In genomic region chr11:68946806-68947440, GRCm38 (mm10) we compare ENCODE assay signal across 8 mouse cellular contexts. TPM values are rescaled to one million over a fixed set of nuclear protein-coding genes. Genes with fewer than 3 reads are reported as not detected.
A peak's percentile ranks its signal among the peaks of the same experiment; 100 is the strongest.
DNase-seq lines count a peak whose midpoint lies in the region; ATAC-seq and TF ChIP-seq lines count a peak whose summit lies in the region.

No protein-coding gene starts in this region.

- peak overlapping the region; percentile 17; the same call in 1 of the 2 replicates for H3K4me3 ChIP-seq in kidney, embryonic 16.5 days (ENCODE audit: low read length)
- peak overlapping the region; percentile 53 for H3K4me3 ChIP-seq in cortical plate, adult 2 months (ENCODE audit: insufficient read depth, low read length)
- H3K4me3 ChIP-seq in hindbrain, postnatal 0 days (ENCODE audit: low read length): peak overlapping the region; percentile 34
- H3K4me3 ChIP-seq in neural tube, embryonic 15.5 days (replicated peaks): peak overlapping the region; percentile 43

- peaks cover 7% of the 10 kb centered on the region; the same call in 1 of the 2 replicates for H3K27me3 ChIP-seq in kidney, embryonic 16.5 days (ENCODE audit: insufficient read depth, low read length)
- no peaks in the 10 kb centered on the region for H3K27me3 ChIP-seq in hindbrain, postnatal 0 days (ENCODE audit: insufficient read depth, low read length)
- peaks cover 9% of the 10 kb centered on the region; the same call in 1 of the 2 replicates for H3K27me3 ChIP-seq in neural tube, embryonic 15.5 days (replicated peaks)

- peak overlapping the region; percentile 43 for H3K4me2 ChIP-seq in kidney, embryonic 16.5 days (replicated peaks; ENCODE audit: low read depth, low read length)
- H3K4me2 ChIP-seq in hindbrain, postnatal 0 days (ENCODE audit: low read depth, low read length): peak overlapping the region; percentile 58
- peak overlapping the region; percentile 57 for H3K4me2 ChIP-seq in neural tube, embryonic 15.5 days

- H3K27ac ChIP-seq in kidney, embryonic 16.5 days (ENCODE audit: low read length): no peak overlapping the region
- H3K27ac ChIP-seq in cortical plate, adult 2 months (ENCODE audit: insufficient read depth, low read length): peak overlapping the region; percentile 73
- H3K27ac ChIP-seq in hindbrain, postnatal 0 days: peak overlapping the region; percentile 86
- peak overlapping the region; percentile 85 for H3K27ac ChIP-seq in neural tube, embryonic 15.5 days (replicated peaks)

- no peak for DNase-seq in kidney, postnatal 4 days
- DNase-seq in hindbrain, postnatal 0 days (ENCODE audit: low spot score): peak; percentile 43
- DNase-seq in urinary bladder, adult 18-20 months (ENCODE audit: low spot score in 2 of 2): no peak
- DNase-seq in urinary bladder, postnatal 25 days (ENCODE audit: low spot score): no peak

- H3K36me3 ChIP-seq in kidney, embryonic 16.5 days (ENCODE audit: insufficient read depth, low read length): no peaks in the 10 kb centered on the region
- H3K36me3 ChIP-seq in hindbrain, postnatal 0 days (ENCODE audit: insufficient read depth, low read length): no peaks in the 10 kb centered on the region
- H3K36me3 ChIP-seq in neural tube, embryonic 15.5 days: peaks cover 8% of the 10 kb centered on the region; the same call in 1 of the 2 replicates

- H3K4me1 ChIP-seq in kidney, embryonic 16.5 days (ENCODE audit: insufficient read depth, low read length): peaks cover 2% of the 10 kb centered on the region; the same call in 1 of the 2 replicates
- H3K4me1 ChIP-seq in cortical plate, adult 2 months (ENCODE audit: control insufficient read depth, insufficient read depth, low read length): 0 out of 2 replicates have a peak, but pooled peaks cover 2% of the 10 kb centered on the region
- no peaks in the 10 kb centered on the region for H3K4me1 ChIP-seq in hindbrain, postnatal 0 days (ENCODE audit: insufficient read depth, low read length)
- peaks cover 21% of the 10 kb centered on the region for H3K4me1 ChIP-seq in neural tube, embryonic 15.5 days

- H3K9ac ChIP-seq in kidney, embryonic 16.5 days (replicated peaks; ENCODE audit: low read length): no peak overlapping the region
- H3K9ac ChIP-seq in hindbrain, postnatal 0 days (replicated peaks; ENCODE audit: low read length): peak overlapping the region; percentile 49
- peak overlapping the region; percentile 60 for H3K9ac ChIP-seq in neural tube, embryonic 15.5 days (replicated peaks)

- WGBS in kidney, embryonic 16.5 days: 19% methylated on average over 14 of the region's 16 CpGs
- 6% methylated on average over 16 of the region's 16 CpGs for WGBS in hindbrain, postnatal 0 days
- 11% methylated on average over 16 of the region's 16 CpGs for WGBS in neural tube, embryonic 15.5 days

- no peak for TF ChIP-seq CTCF in cortical plate, adult 2 months (IDR thresholded peaks at IDR 0.05; ENCODE audit: extremely low read depth, insufficient read depth, low read length)
- TF ChIP-seq CTCF in hindbrain, postnatal 0 days (IDR thresholded peaks at IDR 0.05; ENCODE audit: low read depth): no peak

- 0 out of 2 replicates have a peak, but pooled peaks have one; percentile 21 for ATAC-seq in kidney, embryonic 16.5 days (ENCODE audit: low FRiP score, low TSS enrichment)
- peak; percentile 66 for ATAC-seq in hindbrain, postnatal 0 days
- peak; percentile 77 for ATAC-seq in neural tube, embryonic 15.5 days (ENCODE audit: low FRiP score)
- no peak for ATAC-seq in megakaryocyte progenitor cell, adult 5-6 weeks (replicated peaks; ENCODE audit: poor library complexity)

- TF ChIP-seq POLR2A in cortical plate, adult 2 months (IDR thresholded peaks at IDR 0.05; ENCODE audit: extremely low read depth, insufficient read depth, low read length): no peak

- H3K9me3 ChIP-seq in kidney, embryonic 16.5 days (ENCODE audit: low read length): no peaks in the 10 kb centered on the region
- H3K9me3 ChIP-seq in hindbrain, postnatal 0 days (ENCODE audit: low read length): no peaks in the 10 kb centered on the region
- no peaks in the 10 kb centered on the region for H3K9me3 ChIP-seq in neural tube, embryonic 15.5 days (replicated peaks)

RNA-seq across cellular contexts. Expression of gene Arhgef15, which starts 10.4 kb away (rescaled TPM):
- polyA plus RNA-seq in kidney, embryonic 16.5 days (2015; fragmentation: Nextera tagmentation; extraction: Ambion mirVana): 20.0 and 23.0 TPM in 2 replicates
- 27.5 and 32.5 TPM in 2 replicates for polyA plus RNA-seq in cortical plate, adult 2 months (2012; rRNA removed)
- 21.2 and 45.2 TPM in 2 replicates for total RNA-seq in hindbrain, postnatal 0 days (2014; rRNA removed)
- 25.7 and 27.5 TPM in 2 replicates for polyA plus RNA-seq in hindbrain, postnatal 0 days (2015; fragmentation: Nextera tagmentation; extraction: Ambion mirVana)
- 23.2 and 27.3 TPM in 2 replicates for polyA plus RNA-seq in neural tube, embryonic 15.5 days (2015; fragmentation: Nextera tagmentation; extraction: Ambion mirVana)
- total RNA-seq in megakaryocyte progenitor cell, adult 5-6 weeks (2015): not detected in 2 replicates
- total RNA-seq in megakaryocyte progenitor cell, adult 5-6 weeks (2017): 0.04 and 0.98 TPM in 2 replicates

RNA-seq across cellular contexts. Expression of gene Odf4, which starts 20.0 kb away (rescaled TPM):
- polyA plus RNA-seq in kidney, embryonic 16.5 days (2015; fragmentation: Nextera tagmentation; extraction: Ambion mirVana): not detected in 2 replicates
- polyA plus RNA-seq in cortical plate, adult 2 months (2012; rRNA removed): 0.79 and 1.2 TPM in 2 replicates
- total RNA-seq in hindbrain, postnatal 0 days (2014; rRNA removed): 1.3 TPM in 1 of 2 replicates, not detected in the other
- 0.58 and 0.88 TPM in 2 replicates for polyA plus RNA-seq in hindbrain, postnatal 0 days (2015; fragmentation: Nextera tagmentation; extraction: Ambion mirVana)
- 0.64 and 1.3 TPM in 2 replicates for polyA plus RNA-seq in neural tube, embryonic 15.5 days (2015; fragmentation: Nextera tagmentation; extraction: Ambion mirVana)
- not detected in 2 replicates for total RNA-seq in megakaryocyte progenitor cell, adult 5-6 weeks (2015)
- total RNA-seq in megakaryocyte progenitor cell, adult 5-6 weeks (2017): not detected in 2 replicates

RNA-seq across cellular contexts. Expression of gene Slc25a35, which starts 21.0 kb away (rescaled TPM):
- polyA plus RNA-seq in kidney, embryonic 16.5 days (2015; fragmentation: Nextera tagmentation; extraction: Ambion mirVana): 7.6 and 7.9 TPM in 2 replicates
- polyA plus RNA-seq in cortical plate, adult 2 months (2012; rRNA removed): 12.2 and 12.8 TPM in 2 replicates
- total RNA-seq in hindbrain, postnatal 0 days (2014; rRNA removed): 1.6 and 2.0 TPM in 2 replicates
- 2.3 TPM in 2 replicates for polyA plus RNA-seq in hindbrain, postnatal 0 days (2015; fragmentation: Nextera tagmentation; extraction: Ambion mirVana)
- polyA plus RNA-seq in neural tube, embryonic 15.5 days (2015; fragmentation: Nextera tagmentation; extraction: Ambion mirVana): 1.9 and 2.1 TPM in 2 replicates
- total RNA-seq in megakaryocyte progenitor cell, adult 5-6 weeks (2015): 2.2 and 2.8 TPM in 2 replicates
- 0.30 and 0.75 TPM in 2 replicates for total RNA-seq in megakaryocyte progenitor cell, adult 5-6 weeks (2017)

RNA-seq across cellular contexts. Expression of gene Rangrf, which starts 28.1 kb away (rescaled TPM):
- polyA plus RNA-seq in kidney, embryonic 16.5 days (2015; fragmentation: Nextera tagmentation; extraction: Ambion mirVana): 62.3 and 63.9 TPM in 2 replicates
- 33.8 and 37.5 TPM in 2 replicates for polyA plus RNA-seq in cortical plate, adult 2 months (2012; rRNA removed)
- total RNA-seq in hindbrain, postnatal 0 days (2014; rRNA removed): 40.4 and 51.6 TPM in 2 replicates
- 31.2 and 34.6 TPM in 2 replicates for polyA plus RNA-seq in hindbrain, postnatal 0 days (2015; fragmentation: Nextera tagmentation; extraction: Ambion mirVana)
- 33.7 and 33.9 TPM in 2 replicates for polyA plus RNA-seq in neural tube, embryonic 15.5 days (2015; fragmentation: Nextera tagmentation; extraction: Ambion mirVana)
- 91.0 and 123 TPM in 2 replicates for total RNA-seq in megakaryocyte progenitor cell, adult 5-6 weeks (2015)
- 46.3 and 54.1 TPM in 2 replicates for total RNA-seq in megakaryocyte progenitor cell, adult 5-6 weeks (2017)

RNA-seq across cellular contexts. Expression of gene Rpl26, which starts 45.5 kb away (rescaled TPM):
- polyA plus RNA-seq in kidney, embryonic 16.5 days (2015; fragmentation: Nextera tagmentation; extraction: Ambion mirVana): 897 and 905 TPM in 2 replicates
- 1,839 and 1,926 TPM in 2 replicates for polyA plus RNA-seq in cortical plate, adult 2 months (2012; rRNA removed)
- total RNA-seq in hindbrain, postnatal 0 days (2014; rRNA removed): 1,103 and 1,196 TPM in 2 replicates
- polyA plus RNA-seq in hindbrain, postnatal 0 days (2015; fragmentation: Nextera tagmentation; extraction: Ambion mirVana): 608 and 621 TPM in 2 replicates
- 597 and 626 TPM in 2 replicates for polyA plus RNA-seq in neural tube, embryonic 15.5 days (2015; fragmentation: Nextera tagmentation; extraction: Ambion mirVana)
- total RNA-seq in megakaryocyte progenitor cell, adult 5-6 weeks (2015): 3,945 and 4,034 TPM in 2 replicates
- total RNA-seq in megakaryocyte progenitor cell, adult 5-6 weeks (2017): 6,407 and 6,432 TPM in 2 replicates
